Comparison of ENCODE assay signal across 8 mouse cellular contexts in the genomic region with DNA sequence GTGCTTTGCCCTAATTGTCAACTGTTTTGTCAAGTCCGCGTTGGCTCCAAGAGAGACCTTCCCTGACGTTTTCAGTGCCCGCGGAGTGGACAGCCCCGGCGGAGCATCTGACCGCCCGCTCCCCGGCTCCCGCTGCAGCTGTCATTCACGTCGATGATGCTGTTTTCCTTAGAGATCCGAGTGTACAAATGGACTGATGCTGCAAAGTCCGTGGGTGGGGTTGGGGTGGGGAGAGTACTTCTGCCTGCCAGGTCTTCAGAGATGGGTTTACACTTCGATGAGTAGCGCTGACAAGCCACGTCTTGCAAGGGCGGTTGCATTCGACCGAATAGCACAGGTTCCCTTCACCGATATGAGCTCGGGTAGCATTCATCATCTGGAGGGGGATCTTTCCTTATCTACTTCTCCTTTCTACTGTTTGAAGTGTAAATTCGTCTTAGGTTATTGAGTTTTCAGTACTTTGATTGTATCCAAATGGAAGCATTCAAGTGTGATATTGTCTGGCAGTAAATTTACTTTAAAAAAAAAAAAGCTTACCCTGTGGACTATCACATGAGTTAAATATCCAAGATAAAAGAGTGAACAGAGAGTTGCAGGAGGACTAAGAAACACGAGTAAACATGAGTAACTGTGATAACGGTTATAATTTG. TPM values are rescaled to one million over a fixed set of nuclear protein-coding genes. Genes with fewer than 3 reads are reported as not detected.
DNase-seq lines count a peak whose midpoint lies in the region; ATAC-seq lines count a peak whose summit lies in the region.

No protein-coding gene starts in this region.

- peak overlapping the region; percentile 69 for H3K4me2 ChIP-seq in heart, embryonic 15.5 days
- peak overlapping the region; percentile 61 for H3K4me2 ChIP-seq in hindbrain, embryonic 11.5 days (replicated peaks; ENCODE audit: low read depth, low read length)

- peaks cover 9% of the 10 kb centered on the region for H3K4me1 ChIP-seq in heart, embryonic 15.5 days (replicated peaks)
- no peaks in the 10 kb centered on the region for H3K4me1 ChIP-seq in hindbrain, embryonic 11.5 days (replicated peaks; ENCODE audit: control insufficient read depth, insufficient read depth, low read length)

- no peak for DNase-seq in heart, postnatal 14 days
- DNase-seq in R1 (ENCODE audit: low read depth, low spot score), result peak; percentile 39
- DNase-seq in hindbrain, embryonic 11.5 days (ENCODE audit: low spot score), result no peak
- no peak for DNase-seq in urinary bladder, adult 2 months (ENCODE audit: low spot score)
- DNase-seq in cerebellum, postnatal 10 days, result no peak
- no peak for DNase-seq in right cerebral cortex, postnatal 36 days (ENCODE audit: low spot score in 2 of 2)

- 2% methylated on average over 26 of the region's 26 CpGs for WGBS in heart, embryonic 15.5 days
- WGBS in hindbrain, embryonic 11.5 days, result 3% methylated on average over 26 of the region's 26 CpGs

- intact Hi-C loops in heart, postnatal 14 days (cut with DNase I), result loop anchor here (2.0 kb wide), 1 partner anchor 35 kb away; the partner anchor contains the start of gene Zbtb14

- H3K27me3 ChIP-seq in heart, embryonic 15.5 days, result no peaks in the 10 kb centered on the region
- H3K27me3 ChIP-seq in hindbrain, embryonic 11.5 days (ENCODE audit: control insufficient read depth, insufficient read depth, low read length), result no peaks in the 10 kb centered on the region

- H3K36me3 ChIP-seq in heart, embryonic 15.5 days, result no peaks in the 10 kb centered on the region
- no peaks in the 10 kb centered on the region for H3K36me3 ChIP-seq in hindbrain, embryonic 11.5 days (ENCODE audit: control insufficient read depth, insufficient read depth, low read length)

- ATAC-seq in heart, embryonic 15.5 days (replicated peaks; ENCODE audit: insufficient number of reproducible peaks, insufficient read depth, low FRiP score, low read depth), result peak; percentile 41
- ATAC-seq in hindbrain, embryonic 11.5 days (ENCODE audit: low FRiP score), result peak; percentile 74
- 0 out of 2 replicates have a peak, but pooled peaks have one; percentile 24 for ATAC-seq in megakaryocyte-erythroid progenitor cell, adult 5-6 weeks (replicated peaks; ENCODE audit: low FRiP score, low TSS enrichment, poor library complexity, severe bottlenecking)

- peak overlapping the region; percentile 88 for H3K9ac ChIP-seq in heart, embryonic 15.5 days
- H3K9ac ChIP-seq in hindbrain, embryonic 11.5 days (ENCODE audit: low read depth, low read length), result peak overlapping the region; percentile 91

- H3K27ac ChIP-seq in heart, embryonic 15.5 days, result peak overlapping the region; percentile 98
- H3K27ac ChIP-seq in hindbrain, embryonic 11.5 days (ENCODE audit: low read depth, low read length), result peak overlapping the region; percentile 90

- peak overlapping the region; percentile 96 for H3K4me3 ChIP-seq in heart, embryonic 15.5 days
- H3K4me3 ChIP-seq in hindbrain, embryonic 11.5 days (ENCODE audit: low read depth, low read length), result peak overlapping the region; percentile 74

- no peaks in the 10 kb centered on the region for H3K9me3 ChIP-seq in heart, embryonic 15.5 days (replicated peaks)
- H3K9me3 ChIP-seq in hindbrain, embryonic 11.5 days (ENCODE audit: control insufficient read depth, low read length), result no peaks in the 10 kb centered on the region

RNA-seq across cellular contexts. Expression of gene Akain1, which starts 21.3 kb away (rescaled TPM):
- polyA plus RNA-seq in heart, embryonic 15.5 days (2015; fragmentation: Nextera tagmentation; extraction: Ambion mirVana), result not detected in 2 replicates
- total RNA-seq in heart, postnatal 14 days (2021), result not detected
- polyA plus RNA-seq in hindbrain, embryonic 11.5 days (2014; fragmentation: Nextera tagmentation; extraction: Ambion mirVana), result not detected in 2 replicates
- not detected in 2 replicates for total RNA-seq in megakaryocyte-erythroid progenitor cell, adult 5-6 weeks (2014; fragmentation: Nextera tagmentation)
- not detected in 2 replicates for total RNA-seq in megakaryocyte-erythroid progenitor cell, adult 5-6 weeks (2017)
- polyA plus RNA-seq in urinary bladder, adult 2 months (2012; rRNA removed), result not detected in 2 replicates

RNA-seq across cellular contexts. Expression of gene Zbtb14, which starts 35.0 kb away (rescaled TPM):
- 13.6 and 14.4 TPM in 2 replicates for polyA plus RNA-seq in heart, embryonic 15.5 days (2015; fragmentation: Nextera tagmentation; extraction: Ambion mirVana)
- total RNA-seq in heart, postnatal 14 days (2021), result 10 to 100 TPM; 10.3 to 11.0 TPM
- 26.0 and 33.5 TPM in 2 replicates for polyA plus RNA-seq in hindbrain, embryonic 11.5 days (2014; fragmentation: Nextera tagmentation; extraction: Ambion mirVana)
- 15.0 and 19.6 TPM in 2 replicates for total RNA-seq in megakaryocyte-erythroid progenitor cell, adult 5-6 weeks (2014; fragmentation: Nextera tagmentation)
- 24.1 and 27.5 TPM in 2 replicates for total RNA-seq in megakaryocyte-erythroid progenitor cell, adult 5-6 weeks (2017)
- polyA plus RNA-seq in urinary bladder, adult 2 months (2012; rRNA removed), result 12.9 and 16.0 TPM in 2 replicates

Comparison
In these comparisons a context has a peak if more than half of its experiments do, and no peak if none do; other contexts are left out.
1. ATAC-seq: peak in every context shown above with its lines; median percentile 74 in hindbrain, embryonic 11.5 days; 41 in heart, embryonic 15.5 days; 24 in megakaryocyte-erythroid progenitor cell, adult 5-6 weeks.